Mouse (Mus musculus): Measurements from ENCODE around the gene Golt1a. TPM values are rescaled to one million over a fixed set of nuclear protein-coding genes. Genes with fewer than 3 reads are reported as not detected.

Golt1a gene
- polyA plus RNA-seq, 1 experiment from 2014 or later, result 0.26 TPM

- Histone ChIP-seq H3K4me2 (replicated peaks; ENCODE audit: low read depth, low read length) (no peak overlapping the region), H3K4me1 (ENCODE audit: insufficient read depth, low read depth, low read length) (no peaks in the 10 kb centered on the region), H3K4me3 (ENCODE audit: low read depth, low read length) (no peak overlapping the region), H3K36me3 (ENCODE audit: insufficient read depth, low read length) (no peaks in the 10 kb centered on the region), H3K27me3 (replicated peaks; ENCODE audit: insufficient read depth, low read length) (0 out of 2 replicates have a peak, but pooled peaks cover 3% of the 10 kb centered on the region), H3K9me3 (ENCODE audit: low read length) (no peaks in the 10 kb centered on the region), H3K9ac (replicated peaks; ENCODE audit: low read depth) (no peak overlapping the region), H3K27ac (ENCODE audit: low read length) (no peak overlapping the region)
- TF ChIP-seq EP300 (IDR thresholded peaks at IDR 0.05) (no peak), CTCF (IDR thresholded peaks at IDR 0.05) (no peak)
- DNase-seq (ENCODE audit: low spot score), result no peak
- ATAC-seq, result peak; percentile 13
- 37% methylated on average over 15 of the region's 15 CpGs for WGBS
Measured at GRCm38 (mm10) chr1:133355912-133356311, 46.3 kb downstream of the Golt1a start.

GRCm38 (mm10) chr1:133356330-133356729 lies 46.7 kb downstream of the Golt1a start:
- Histone ChIP-seq H3K9me3 (ENCODE audit: low read length) (no peaks in the 10 kb centered on the region), H3K4me2 (replicated peaks; ENCODE audit: low read depth, low read length) (no peak overlapping the region), H3K4me3 (ENCODE audit: low read depth, low read length) (no peak overlapping the region), H3K4me1 (ENCODE audit: insufficient read depth, low read depth, low read length) (no peaks in the 10 kb centered on the region), H3K36me3 (ENCODE audit: insufficient read depth, low read length) (no peaks in the 10 kb centered on the region), H3K27me3 (replicated peaks; ENCODE audit: insufficient read depth, low read length) (0 out of 2 replicates have a peak, but pooled peaks cover 3% of the 10 kb centered on the region), H3K9ac (replicated peaks; ENCODE audit: low read depth) (no peak overlapping the region), H3K27ac (ENCODE audit: low read length) (no peak overlapping the region)
- 63% methylated on average over 8 of the region's 8 CpGs for WGBS
- TF ChIP-seq CTCF (IDR thresholded peaks at IDR 0.05) (no peak), EP300 (IDR thresholded peaks at IDR 0.05) (no peak)
- ATAC-seq, result no peak
- no peak for DNase-seq (ENCODE audit: low spot score)

- 92% methylated on average over 6 of the region's 6 CpGs for WGBS
- TF ChIP-seq EP300 (IDR thresholded peaks at IDR 0.05), result no peak
- TF ChIP-seq CTCF (IDR thresholded peaks at IDR 0.05), result no peak
- H3K4me3 ChIP-seq (ENCODE audit: low read depth, low read length), result no peak overlapping the region
- H3K4me1 ChIP-seq (ENCODE audit: insufficient read depth, low read depth, low read length), result peaks cover 12% of the 10 kb centered on the region
- H3K27ac ChIP-seq (ENCODE audit: low read length), result no peak overlapping the region
- H3K27me3 ChIP-seq (replicated peaks; ENCODE audit: insufficient read depth, low read length), result peaks cover 3% of the 10 kb centered on the region; the same call in 1 of the 2 replicates
- H3K36me3 ChIP-seq (ENCODE audit: insufficient read depth, low read length), result no peaks in the 10 kb centered on the region
- H3K4me2 ChIP-seq (replicated peaks; ENCODE audit: low read depth, low read length), result no peak overlapping the region
- H3K9me3 ChIP-seq (ENCODE audit: low read length), result no peaks in the 10 kb centered on the region
- ATAC-seq (no peak), DNase-seq (ENCODE audit: low spot score) (no peak)
- H3K9ac ChIP-seq (replicated peaks; ENCODE audit: low read depth), result no peak overlapping the region
Measured at GRCm38 (mm10) chr1:133361006-133361405, 51.4 kb downstream of the Golt1a start.

- ATAC-seq (no peak), DNase-seq (ENCODE audit: low spot score) (no peak)
- no peak for TF ChIP-seq EP300 (IDR thresholded peaks at IDR 0.05)
- no peak for TF ChIP-seq CTCF (IDR thresholded peaks at IDR 0.05)
- Histone ChIP-seq H3K4me1 (ENCODE audit: insufficient read depth, low read depth, low read length) (peaks cover 12% of the 10 kb centered on the region), H3K27ac (ENCODE audit: low read length) (no peak overlapping the region), H3K36me3 (ENCODE audit: insufficient read depth, low read length) (no peaks in the 10 kb centered on the region), H3K27me3 (replicated peaks; ENCODE audit: insufficient read depth, low read length) (no peaks in the 10 kb centered on the region; the same call in 1 of the 2 replicates), H3K9ac (replicated peaks; ENCODE audit: low read depth) (no peak overlapping the region), H3K4me3 (ENCODE audit: low read depth, low read length) (no peak overlapping the region), H3K9me3 (ENCODE audit: low read length) (no peaks in the 10 kb centered on the region), H3K4me2 (replicated peaks; ENCODE audit: low read depth, low read length) (no peak overlapping the region)
- WGBS, result 85% methylated on average over 5 of the region's 5 CpGs
Measured at GRCm38 (mm10) chr1:133362103-133362502, 52.5 kb downstream of the Golt1a start.

DNA sequence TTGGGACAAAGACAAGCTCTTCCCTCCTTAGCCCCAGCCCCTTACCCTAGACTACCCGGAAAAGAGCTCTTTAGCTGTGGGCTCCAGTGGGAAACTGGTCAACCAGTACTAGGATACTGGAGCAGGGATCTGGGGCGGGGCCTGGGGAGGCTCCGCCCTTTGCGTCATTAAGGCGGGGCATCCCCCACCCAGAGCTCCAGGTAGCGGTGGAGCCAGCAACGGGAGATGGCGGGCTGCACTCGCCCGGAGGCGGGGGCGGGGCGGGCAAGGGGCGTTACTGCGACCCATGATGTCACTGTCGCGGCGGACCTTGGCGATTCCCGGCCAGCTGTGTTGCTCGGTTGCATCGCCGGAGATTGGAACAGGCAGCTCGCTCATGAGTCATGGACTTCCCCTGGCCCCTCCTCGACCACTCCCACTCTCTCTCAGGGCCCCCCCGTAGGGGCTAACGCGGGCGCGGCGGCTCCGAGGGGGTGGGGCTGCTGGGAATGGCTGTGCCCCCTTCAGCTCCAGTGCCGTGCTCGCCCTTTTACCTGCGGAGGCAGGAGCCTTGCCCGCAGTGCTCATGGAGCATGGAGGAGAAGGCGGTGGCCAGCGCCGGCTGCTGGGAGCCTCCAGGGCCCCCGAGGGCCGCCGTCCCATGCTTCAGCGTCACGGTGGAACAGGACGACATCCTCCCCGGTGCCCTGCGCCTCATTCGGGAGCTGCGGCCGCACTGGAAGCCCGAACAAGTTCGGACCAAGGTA lies 53.8 kb downstream of the Golt1a start, which contains the start of gene Etnk2:
Gene Etnk2, plus strand, starts transcription at position 297 of the 746 bp plus-strand sequence.
- no peaks in the 10 kb centered on the region for H3K36me3 ChIP-seq (ENCODE audit: insufficient read depth, low read length)
- H3K27me3 ChIP-seq (replicated peaks; ENCODE audit: insufficient read depth, low read length), result no peaks in the 10 kb centered on the region; the same call in 1 of the 2 replicates
- DNase-seq (ENCODE audit: low spot score) (peak; percentile 85), ATAC-seq (peak; percentile 83)
- no peak within 1 kb of the TSS for H3K27ac ChIP-seq (ENCODE audit: low read length)
- TF ChIP-seq EP300 (IDR thresholded peaks at IDR 0.05) (no peak), CTCF (IDR thresholded peaks at IDR 0.05) (no peak)
- H3K9me3 ChIP-seq (ENCODE audit: low read length), result no peaks in the 10 kb centered on the region
- peak within 1 kb of the TSS; percentile 23; the same call in 1 of the 2 replicates for H3K9ac ChIP-seq (replicated peaks; ENCODE audit: low read depth)
- H3K4me3 ChIP-seq (ENCODE audit: low read depth, low read length), result peak within 1 kb of the TSS; percentile 51
- H3K4me2 ChIP-seq (replicated peaks; ENCODE audit: low read depth, low read length), result peak within 1 kb of the TSS; percentile 97
- 4% methylated on average over 45 of the region's 52 CpGs for WGBS
- peaks cover 16% of the 10 kb centered on the region for H3K4me1 ChIP-seq (ENCODE audit: insufficient read depth, low read depth, low read length)

- no peak for ATAC-seq
- H3K9ac ChIP-seq (replicated peaks; ENCODE audit: low read depth), result 0 out of 2 replicates have a peak overlapping the region, but pooled peaks have one; percentile 23
- H3K4me3 ChIP-seq (ENCODE audit: low read depth, low read length), result peak overlapping the region; percentile 51
- no peak for TF ChIP-seq EP300 (IDR thresholded peaks at IDR 0.05)
- TF ChIP-seq CTCF (IDR thresholded peaks at IDR 0.05), result no peak
- H3K27me3 ChIP-seq (replicated peaks; ENCODE audit: insufficient read depth, low read length), result no peaks in the 10 kb centered on the region; the same call in 1 of the 2 replicates
- no peak for DNase-seq (ENCODE audit: low spot score)
- no peaks in the 10 kb centered on the region for H3K9me3 ChIP-seq (ENCODE audit: low read length)
- 4% methylated on average over 20 of the region's 27 CpGs for WGBS
- H3K4me2 ChIP-seq (replicated peaks; ENCODE audit: low read depth, low read length), result peak overlapping the region; percentile 97
- H3K4me1 ChIP-seq (ENCODE audit: insufficient read depth, low read depth, low read length), result peaks cover 16% of the 10 kb centered on the region
- no peak overlapping the region for H3K27ac ChIP-seq (ENCODE audit: low read length)
- H3K36me3 ChIP-seq (ENCODE audit: insufficient read depth, low read length), result no peaks in the 10 kb centered on the region
Measured at GRCm38 (mm10) chr1:133364022-133364630, 54.5 kb downstream of the Golt1a start.
